Mouse (Mus musculus): ENCODE results near the gene Kif5c.

Gene Kif5c

GRCm38 (mm10) chr2:49671753-49672500 lies 52.8 kb downstream of the Kif5c start:
- DNase-seq (ENCODE audit: low spot score) = no peak

DNA sequence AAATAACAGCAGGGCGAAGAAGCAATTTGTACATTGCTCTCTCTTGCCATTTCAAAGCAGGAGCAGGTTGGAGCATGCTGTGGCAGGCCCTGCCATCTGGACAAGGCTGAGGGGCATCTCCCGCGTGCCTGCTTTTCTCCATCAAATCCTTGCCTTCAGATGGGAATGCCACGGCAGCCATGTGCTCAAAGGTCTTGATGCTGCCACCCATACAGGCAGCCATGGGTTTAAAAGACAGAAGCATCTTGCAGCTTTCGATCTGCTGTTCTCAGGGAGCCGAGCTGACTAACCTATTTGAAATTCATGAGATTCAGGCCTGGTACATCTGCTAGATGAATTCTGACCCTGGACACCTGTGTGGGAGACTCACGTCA lies 53.4 kb downstream of the Kif5c start:
- DNase-seq (ENCODE audit: low spot score) = no peak

GRCm38 (mm10) chr2:49676020-49676419 lies 56.9 kb downstream of the Kif5c start:
- no peak for DNase-seq (ENCODE audit: low spot score)

- DNase-seq (ENCODE audit: low spot score) = no peak
Observed at GRCm38 (mm10) chr2:49678386-49678785, 59.3 kb downstream of the Kif5c start.

DNA sequence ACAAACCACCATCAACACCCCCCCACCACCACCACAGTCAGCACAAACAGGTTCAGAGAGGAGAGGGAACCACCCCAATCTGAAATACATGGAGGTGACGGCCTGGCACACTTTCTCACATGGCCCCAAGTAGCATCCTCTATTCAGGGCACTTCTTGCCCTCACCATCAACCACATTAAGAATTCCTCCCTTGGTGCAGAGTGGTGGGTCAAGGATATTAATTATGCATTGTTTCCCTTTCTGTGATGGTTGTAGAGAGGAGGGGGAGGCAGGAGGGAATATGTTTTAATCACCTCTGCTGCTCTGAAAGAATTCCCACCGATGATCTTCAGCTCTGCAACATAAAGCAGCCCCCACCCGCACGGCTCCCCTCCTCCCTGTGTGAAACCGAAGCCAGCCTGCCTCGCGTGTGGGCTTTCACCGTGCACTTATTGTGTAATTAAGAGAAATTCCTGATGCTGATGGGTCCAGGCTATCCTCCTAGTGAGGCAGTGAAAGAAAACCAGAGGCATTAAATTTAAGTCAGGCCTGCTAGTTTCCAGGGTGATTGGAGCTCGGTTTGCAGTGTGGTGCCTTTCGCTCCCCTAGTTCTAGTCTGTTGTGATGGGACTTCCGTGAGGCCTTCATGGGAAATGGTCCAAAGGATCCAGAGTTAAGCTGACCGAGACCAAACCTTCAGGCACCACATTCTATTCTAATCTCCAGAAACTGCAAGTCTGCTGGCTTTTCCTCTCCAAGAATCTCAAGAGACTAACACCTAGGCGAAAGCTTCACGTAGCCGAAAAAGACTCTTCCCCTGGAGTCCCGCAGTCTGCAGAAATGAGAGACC lies 60.3 kb downstream of the Kif5c start:
- peak; percentile 51 for DNase-seq (ENCODE audit: low spot score)

GRCm38 (mm10) chr2:49682754-49683153 lies 63.7 kb downstream of the Kif5c start:
- no peak for DNase-seq (ENCODE audit: low spot score)

GRCm38 (mm10) chr2:49684808-49685207 lies 65.7 kb downstream of the Kif5c start:
- no peak for DNase-seq (ENCODE audit: low spot score)

- peak; percentile 49 for DNase-seq (ENCODE audit: low spot score)
Observed at GRCm38 (mm10) chr2:49690421-49690826, 71.3 kb downstream of the Kif5c start.

- no peak for DNase-seq (ENCODE audit: low spot score)
Observed at GRCm38 (mm10) chr2:49691441-49691840, 72.3 kb downstream of the Kif5c start.

- no peak for DNase-seq (ENCODE audit: low spot score)
Observed at GRCm38 (mm10) chr2:49694727-49695126, 75.6 kb downstream of the Kif5c start.

GRCm38 (mm10) chr2:49695461-49695860 lies 76.4 kb downstream of the Kif5c start:
- no peak for DNase-seq (ENCODE audit: low spot score)

- DNase-seq (ENCODE audit: low spot score) = no peak
Observed at GRCm38 (mm10) chr2:49698851-49699250, 79.8 kb downstream of the Kif5c start.

GRCm38 (mm10) chr2:49700176-49700971 lies 81.3 kb downstream of the Kif5c start:
- no peak for DNase-seq (ENCODE audit: low spot score)

DNA sequence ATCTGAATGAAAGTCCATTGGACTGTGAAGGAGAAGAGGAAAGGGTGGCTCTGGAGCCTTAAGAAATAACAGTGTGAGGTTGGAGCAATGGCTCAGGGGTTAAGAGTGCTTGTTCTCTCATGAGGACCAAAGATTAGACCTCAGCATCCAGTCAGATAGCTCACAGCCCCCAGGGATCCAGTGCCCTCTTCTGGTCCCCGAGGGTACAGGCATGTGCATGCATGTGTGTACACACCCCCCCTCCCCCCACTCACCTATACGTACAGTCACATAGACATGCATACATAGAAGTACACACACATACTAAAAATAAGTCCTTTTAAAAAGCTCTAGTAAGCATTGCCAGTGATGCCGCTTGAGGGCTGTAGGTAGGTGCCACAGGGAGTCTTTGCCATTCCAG lies 91.1 kb downstream of the Kif5c start:
- no peak for DNase-seq (ENCODE audit: low spot score)

- no peak for DNase-seq (ENCODE audit: low spot score)
Observed at GRCm38 (mm10) chr2:49711693-49712092, 92.6 kb downstream of the Kif5c start.

- no peak for DNase-seq (ENCODE audit: low spot score)
Observed at GRCm38 (mm10) chr2:49712336-49712887, 93.3 kb downstream of the Kif5c start.

DNA sequence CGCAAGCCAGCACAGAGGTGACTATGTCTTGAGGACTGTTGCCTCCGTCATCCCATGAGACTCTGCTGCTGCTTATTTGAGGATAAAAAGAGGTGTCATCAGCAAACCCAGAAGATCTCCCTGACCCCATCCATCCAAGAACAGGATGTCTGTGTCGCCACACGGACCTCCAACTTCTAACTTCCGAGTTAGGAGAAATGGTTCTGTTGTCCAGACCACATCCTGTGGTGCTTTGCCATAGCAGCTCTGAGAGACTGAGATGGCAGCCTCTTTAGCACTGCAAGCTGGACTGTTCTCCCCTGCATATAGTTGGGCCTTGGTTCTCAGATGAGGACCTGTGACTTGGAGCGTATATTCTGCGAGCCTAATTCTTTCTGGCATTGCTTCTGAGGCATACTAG lies 97.4 kb downstream of the Kif5c start:
- DNase-seq (ENCODE audit: low spot score) = no peak

GRCm38 (mm10) chr2:49717437-49718116 lies 98.5 kb downstream of the Kif5c start:
- no peak for DNase-seq (ENCODE audit: low spot score)

- no peak for DNase-seq (ENCODE audit: low spot score)
Observed at GRCm38 (mm10) chr2:49718492-49718891, 99.4 kb downstream of the Kif5c start.

DNA sequence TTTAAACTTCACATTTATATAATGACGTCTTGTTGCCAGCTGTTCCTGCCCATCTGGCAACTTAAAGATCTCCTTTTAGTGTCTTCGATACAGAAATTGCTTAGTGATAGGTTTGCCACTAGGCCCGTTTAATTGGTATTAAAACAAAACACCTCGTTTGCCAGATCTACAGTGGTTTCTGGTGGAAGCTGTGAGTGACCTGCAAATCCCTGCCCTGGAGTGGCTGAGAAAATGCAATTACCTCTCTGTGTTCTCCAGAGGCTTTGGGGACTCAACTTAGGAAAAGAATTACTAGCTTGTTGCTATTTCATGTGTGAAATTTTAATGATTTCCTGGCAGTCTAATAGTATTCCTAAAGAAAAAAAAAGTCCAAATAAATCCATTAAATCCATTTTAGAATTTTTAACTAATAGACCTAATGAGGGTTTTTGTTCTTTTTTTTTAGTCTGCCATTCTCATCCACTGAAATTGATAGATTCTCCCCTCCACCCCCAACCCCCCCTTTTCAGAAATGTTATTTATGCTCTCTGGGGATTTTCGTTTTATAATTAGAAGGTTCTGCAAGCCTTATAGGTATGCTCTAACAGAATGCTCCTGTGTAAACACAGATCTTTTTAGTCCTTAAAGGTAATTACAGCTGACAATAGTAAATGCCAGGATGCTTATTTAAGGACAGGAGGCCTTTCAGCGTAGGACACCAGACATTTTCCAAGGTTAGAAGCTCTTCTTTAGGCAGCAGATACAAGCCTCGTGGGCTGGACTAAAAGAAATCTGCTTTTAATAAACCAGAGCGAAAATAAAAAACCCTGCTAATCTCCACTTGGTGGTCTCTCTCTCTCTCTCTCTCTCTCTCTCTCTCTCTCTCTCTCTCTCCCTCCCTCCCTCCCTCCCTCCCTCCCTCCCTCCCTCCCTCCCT lies 100.1 kb downstream of the Kif5c start:
- DNase-seq (ENCODE audit: low spot score) = peak; percentile 42

DNA sequence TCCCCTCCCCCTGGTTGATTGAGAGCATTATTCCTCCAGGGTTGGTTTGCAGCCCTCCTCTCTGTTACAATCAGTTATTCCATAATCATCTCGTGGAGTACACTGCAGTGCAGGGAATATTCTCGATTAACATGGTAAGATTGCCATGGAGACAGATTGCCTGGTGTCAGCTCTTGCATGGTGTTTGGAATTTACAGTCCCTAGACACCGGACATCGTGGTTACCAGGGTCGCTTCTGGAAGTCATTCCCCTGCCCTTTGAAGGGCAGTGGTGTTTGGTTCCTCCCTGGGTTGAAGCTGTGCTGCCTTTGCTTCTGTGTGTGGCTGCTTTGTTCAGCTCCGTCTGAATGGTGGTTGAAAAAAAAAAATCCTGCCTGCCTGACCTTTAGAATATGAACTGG lies 100.8 kb downstream of the Kif5c start:
- DNase-seq (ENCODE audit: low spot score) = peak; percentile 51
